Mouse (Mus musculus) lung, postnatal 0 days (tissue): Measurements from ENCODE around the gene Cox14. TPM values are rescaled to one million over a fixed set of nuclear protein-coding genes. Genes with fewer than 3 reads are reported as not detected.
"Not testable (repeated sequence)": the region's sequence is repeated elsewhere in the genome, so short reads cannot be mapped to it uniquely, and the experiment has no call there.

Experiments
- ATAC-seq: fragments of 200-750 bp; cut with Nextera tagmentation; 2 replicates; pipeline ENCODE4 v1.8.0; 2017; ENCODE audit warnings: moderate library complexity
- DNase-seq: peaks from one replicate; pipeline ENCODE4 v3.0.0-alpha.2; 2016; ENCODE audit warnings: low spot score
- H3K27ac ChIP-seq: fragments of 300-500 bp; sonication (generic); 2 replicates; pipeline ENCODE4 v1.5.1; 2014; ENCODE audit warnings: antibody characterized with exemption, mild to moderate bottlenecking, low read length, mixed read lengths
- H3K27me3 ChIP-seq: fragments of 300-500 bp; sonication (generic); replicated peaks from 2 replicates; pipeline ENCODE4 v1.6.1; 2014; ENCODE audit warnings: low read length, mixed read lengths; ENCODE audit not compliant: insufficient read depth
- H3K36me3 ChIP-seq: fragments of 300-500 bp; sonication (generic); 2 replicates; pipeline ENCODE4 v1.6.1; 2014; ENCODE audit warnings: low read length, mixed read lengths; ENCODE audit not compliant: insufficient read depth
- H3K4me1 ChIP-seq: fragments of 300-500 bp; sonication (generic); 2 replicates; pipeline ENCODE4 v1.6.1; 2014; ENCODE audit warnings: antibody characterized with exemption, low read depth, low read length, mixed read lengths; ENCODE audit not compliant: insufficient read depth
- H3K4me2 ChIP-seq: fragments of 300-500 bp; sonication (generic); replicated peaks from 2 replicates; pipeline ENCODE4 v1.6.1; 2014; ENCODE audit warnings: low read depth, mild to moderate bottlenecking, low read length, moderate library complexity, mixed read lengths
- H3K4me3 ChIP-seq: fragments of 300-500 bp; sonication (generic); 2 replicates; pipeline ENCODE4 v1.5.1; 2014; ENCODE audit warnings: low read depth, low read length
- H3K9ac ChIP-seq: fragments of 300-500 bp; sonication (generic); replicated peaks from 2 replicates; pipeline ENCODE4 v1.6.1; 2014; ENCODE audit warnings: low read depth, mild to moderate bottlenecking
- H3K9me3 ChIP-seq: fragments of 300-500 bp; sonication (generic); 2 replicates; pipeline ENCODE4 v1.6.1; 2016; ENCODE audit warnings: low read length, mixed read lengths
- CTCF ChIP-seq: IDR thresholded peaks from 2 replicates; pipeline ENCODE4 v1.5.1; 2016; ENCODE audit warnings: antibody characterized with exemption, mild to moderate bottlenecking
- EP300 ChIP-seq: IDR thresholded peaks from 2 replicates; pipeline ENCODE4 v1.6.1; 2016; ENCODE audit warnings: antibody characterized with exemption, mild to moderate bottlenecking, control low read depth
- WGBS: fragments of 180-500 bp; shearing (Covaris S2); extraction: QIAGEN DNeasy Blood & Tissue Kit; methylation state at CpG from one replicate; pipeline ENCODE4 v1.1.7; 2014; 5-methylcytosine and 5-hydroxymethylcytosine counted together
- polyA plus RNA-seq: library from polyadenylated mRNA; unstranded; fragments of >200 nt; fragmentation: Nextera tagmentation; extraction: Ambion mirVana; gene quantifications from 2 replicates; pipeline ENCODE4 v1.2.1, GENCODE M21; 2015

Cox14 gene
- polyA plus RNA-seq, 1 experiment from 2014 or later, result 197 TPM

- Histone ChIP-seq H3K4me2 (no peak overlapping the region), H3K4me1 (peaks cover 3% of the 10 kb centered on the region; the same call in 1 of the 2 replicates), H3K36me3 (no peaks in the 10 kb centered on the region), H3K9me3 (no peaks in the 10 kb centered on the region), H3K9ac (no peak overlapping the region), H3K27me3 (no peaks in the 10 kb centered on the region), H3K4me3 (no peak overlapping the region), H3K27ac (no peak overlapping the region)
- ATAC-seq (no peak), DNase-seq (no peak)
- TF ChIP-seq EP300 (no peak), CTCF (no peak)
- 78% methylated on average over 18 of the region's 18 CpGs for WGBS
Measured at GRCm38 (mm10) chr15:99700219-99701106, 25.0 kb upstream of the Cox14 start.

- DNase-seq, H3K4me1 ChIP-seq, H3K36me3 ChIP-seq, H3K9me3 ChIP-seq, ATAC-seq, H3K27me3 ChIP-seq: not testable (repeated sequence)
- H3K9ac ChIP-seq, result peak overlapping the region; percentile 92
- peak overlapping the region; percentile 92 for H3K4me3 ChIP-seq
- WGBS, result 43% methylated on average over 16 of the region's 16 CpGs
- H3K4me2 ChIP-seq, result peak overlapping the region; percentile 58; the same call in 1 of the 2 replicates
- H3K27ac ChIP-seq, result peak overlapping the region; percentile 98; the same call in 1 of the 2 replicates
Measured at GRCm38 (mm10) chr15:99701640-99701998, 23.8 kb upstream of the Cox14 start.

GRCm38 (mm10) chr15:99701999-99702900, 23.2 kb upstream of the Cox14 start, which contains the start of gene Smarcd1:
Gene Smarcd1 (plus strand): TSS chr15:99702129.
- H3K27me3 ChIP-seq, result no peaks in the 10 kb centered on the region
- peaks cover 3% of the 10 kb centered on the region; the same call in 1 of the 2 replicates for H3K4me1 ChIP-seq
- H3K36me3 ChIP-seq, result peaks cover 5% of the 10 kb centered on the region
- H3K4me3 ChIP-seq, result peak within 1 kb of the TSS; percentile 92
- H3K9ac ChIP-seq, result peak within 1 kb of the TSS; percentile 92
- TF ChIP-seq EP300 (0 out of 2 replicates have a peak, but pooled peaks have one; percentile 9), CTCF (peak; percentile 91)
- WGBS, result 1% methylated on average over 45 of the region's 71 CpGs
- DNase-seq (peak; percentile 94), ATAC-seq (peak; percentile 93)
- H3K4me2 ChIP-seq, result peak within 1 kb of the TSS; percentile 58
- no peaks in the 10 kb centered on the region for H3K9me3 ChIP-seq
- H3K27ac ChIP-seq, result peak within 1 kb of the TSS; percentile 98

GRCm38 (mm10) chr15:99703104-99703503, 22.3 kb upstream of the Cox14 start:
- no peak for DNase-seq
- peak overlapping the region; percentile 58; the same call in 1 of the 2 replicates for H3K4me2 ChIP-seq
- TF ChIP-seq CTCF, result no peak
- TF ChIP-seq EP300, result no peak
- H3K9ac ChIP-seq, result 0 out of 2 replicates have a peak overlapping the region, but pooled peaks have one; percentile 92
- H3K4me3 ChIP-seq, result no peak overlapping the region
- no peaks in the 10 kb centered on the region for H3K27me3 ChIP-seq
- H3K4me1 ChIP-seq, result peaks cover 3% of the 10 kb centered on the region; the same call in 1 of the 2 replicates
- ATAC-seq, result no peak
- H3K27ac ChIP-seq, result 0 out of 2 replicates have a peak overlapping the region, but pooled peaks have one; percentile 98
- no peaks in the 10 kb centered on the region for H3K9me3 ChIP-seq
- H3K36me3 ChIP-seq, result peaks cover 8% of the 10 kb centered on the region
- 64% methylated on average over 9 of the region's 9 CpGs for WGBS

- TF ChIP-seq CTCF (no peak), EP300 (no peak)
- no peak overlapping the region for H3K4me3 ChIP-seq
- H3K27me3 ChIP-seq, result no peaks in the 10 kb centered on the region
- WGBS, result 78% methylated on average over 5 of the region's 5 CpGs
- H3K27ac ChIP-seq, result no peak overlapping the region
- peaks cover 12% of the 10 kb centered on the region for H3K36me3 ChIP-seq
- H3K4me2 ChIP-seq, result no peak overlapping the region
- ATAC-seq (no peak), DNase-seq (no peak)
- no peaks in the 10 kb centered on the region for H3K9me3 ChIP-seq
- peaks cover 3% of the 10 kb centered on the region; the same call in 1 of the 2 replicates for H3K4me1 ChIP-seq
- no peak overlapping the region for H3K9ac ChIP-seq
Measured at GRCm38 (mm10) chr15:99703676-99704040, 21.8 kb upstream of the Cox14 start.
